Mouse (Mus musculus): ENCODE results near the gene Rorb.

GRCm38 (mm10) chr19:18974796-18975660 lies 136.0 kb downstream of the Rorb start:
- TF ChIP-seq CTCF (IDR thresholded peaks at IDR 0.05; ENCODE audit: low read depth, low read length) = no peak
- TF ChIP-seq POLR2A (IDR thresholded peaks at IDR 0.05; ENCODE audit: borderline replicate concordance, low read depth, low read length) = no peak
